Mouse (Mus musculus) bone marrow, adult 2 months (tissue): ENCODE measurements at regions not wholly inside any gene's neighbourhood (a gene's known extent, or its start where the extent isn't known, plus 50 kb on each side); places are given as distances from the start of the nearest gene placed in this dataset.

ENCODE experiments used
- CTCF ChIP-seq: fragments of 200-500 bp; IDR thresholded peaks from 2 replicates; pipeline ENCODE4 v1.5.1; 2011; ENCODE audit warnings: low read length, control low read depth; ENCODE audit not compliant: control insufficient read depth, insufficient read depth
- POLR2A ChIP-seq: fragments of 200-500 bp; IDR thresholded peaks from 2 replicates; pipeline ENCODE4 v1.6.1; 2011; ENCODE audit warnings: low read depth, mild to moderate bottlenecking, control low read depth, low read length, borderline replicate concordance; ENCODE audit not compliant: control insufficient read depth

GRCm38 (mm10) chr13:83123596-83123995 is 380.2 kb upstream of the Mef2c start:
- TF ChIP-seq CTCF (no peak), POLR2A (no peak)
